Mouse (Mus musculus) ovary, postnatal 10 days (tissue): ENCODE data around the gene Pten.
"Not testable (repeated sequence)": the region's sequence is repeated elsewhere in the genome, so short reads cannot be mapped to it uniquely, and the experiment has no call there.

Experiments used
- DNase-seq: peaks from one replicate; pipeline ENCODE4 v3.0.0; 2022; ENCODE audit warnings: low spot score

The Pten gene

GRCm38 (mm10) chr19:32809117-32809516, 51.8 kb downstream of the Pten start:
- DNase-seq, result no peak

- no peak for DNase-seq
These were observed 61.5 kb downstream of the Pten start for GRCm38 (mm10) chr19:32818759-32819158.

- not testable (repeated sequence) for DNase-seq
These were observed 65.7 kb downstream of the Pten start for GRCm38 (mm10) chr19:32822959-32823358.

GRCm38 (mm10) chr19:32826616-32827015, 69.3 kb downstream of the Pten start:
- DNase-seq, result no peak

- no peak for DNase-seq
These were observed 72.6 kb downstream of the Pten start for GRCm38 (mm10) chr19:32829871-32830270.

GRCm38 (mm10) chr19:32831286-32831685, 74.0 kb downstream of the Pten start:
- no peak for DNase-seq

- DNase-seq, result no peak
These were observed 83.2 kb downstream of the Pten start for GRCm38 (mm10) chr19:32840491-32840890.

GRCm38 (mm10) chr19:32844486-32844885, 87.2 kb downstream of the Pten start:
- no peak for DNase-seq

GRCm38 (mm10) chr19:32848041-32848440, 90.7 kb downstream of the Pten start:
- no peak for DNase-seq

GRCm38 (mm10) chr19:32852306-32852705, 95.0 kb downstream of the Pten start:
- no peak for DNase-seq

- DNase-seq, result no peak
These were observed 104.6 kb downstream of the Pten start for GRCm38 (mm10) chr19:32861675-32862575.

- DNase-seq, result no peak
These were observed 109.5 kb downstream of the Pten start for GRCm38 (mm10) chr19:32866765-32867164.

- no peak for DNase-seq
These were observed 110.0 kb downstream of the Pten start for GRCm38 (mm10) chr19:32867181-32867897.

GRCm38 (mm10) chr19:32868560-32868959, 111.3 kb downstream of the Pten start:
- DNase-seq, result no peak

- DNase-seq, result no peak
These were observed 111.9 kb downstream of the Pten start for GRCm38 (mm10) chr19:32869053-32869680.

GRCm38 (mm10) chr19:32873904-32874637, 116.8 kb downstream of the Pten start:
- no peak for DNase-seq
